Mouse (Mus musculus) spleen, adult 2 months (tissue): Measurements from ENCODE around the gene Srcap. TPM values are rescaled to one million over a fixed set of nuclear protein-coding genes. Genes with fewer than 3 reads are reported as not detected.

Experiments used
- DNase-seq, 2 experiments: peaks; one replicate each; pipeline versions ENCODE4 v3.0.0 to v3.0.0-alpha.2; 2012 to 2021; ENCODE audit warnings: low spot score in 2 of 2, low read depth in 1 of 2
- H3K27ac ChIP-seq: fragments of 200-500 bp; 2 replicates; pipeline ENCODE4 v1.5.1; 2012; ENCODE audit warnings: low read length, inconsistent platforms; ENCODE audit not compliant: insufficient read depth
- H3K27me3 ChIP-seq: fragments of 200-500 bp; 2 replicates; pipeline ENCODE4 v1.6.1; 2012; ENCODE audit warnings: mild to moderate bottlenecking, moderate library complexity, low read length, inconsistent platforms; ENCODE audit not compliant: control insufficient read depth, insufficient read depth
- H3K36me3 ChIP-seq: fragments of 200-500 bp; 2 replicates; pipeline ENCODE4 v1.6.1; 2012; ENCODE audit warnings: mild to moderate bottlenecking, low read length, inconsistent platforms; ENCODE audit not compliant: control insufficient read depth, insufficient read depth
- H3K4me1 ChIP-seq: fragments of 200-500 bp; 2 replicates; pipeline ENCODE4 v1.6.1; 2011; ENCODE audit warnings: inconsistent platforms; ENCODE audit not compliant: control insufficient read depth, insufficient read depth, insufficient read length
- H3K4me3 ChIP-seq: fragments of 200-500 bp; 2 replicates; pipeline ENCODE4 v1.5.1; 2011; ENCODE audit warnings: mild to moderate bottlenecking, inconsistent platforms; ENCODE audit not compliant: insufficient read depth, insufficient read length; ENCODE audit errors: extremely low read depth
- CTCF ChIP-seq: fragments of 200-500 bp; IDR thresholded peaks from 2 replicates; pipeline ENCODE4 v1.5.1; 2011; ENCODE audit warnings: mild to moderate bottlenecking, inconsistent platforms; ENCODE audit not compliant: insufficient read depth, insufficient read length, insufficient replicate concordance; ENCODE audit errors: extremely low read depth
- POLR2A ChIP-seq: fragments of 200-500 bp; IDR thresholded peaks from 2 replicates; pipeline ENCODE4 v1.6.1; 2011; ENCODE audit warnings: low read depth, low read length, inconsistent platforms
- WGBS: fragments of 180-500 bp; shearing (Covaris S2); methylation state at CpG from one replicate; pipeline ENCODE4 v1.1.7; 2018; 5-methylcytosine and 5-hydroxymethylcytosine counted together
- polyA plus RNA-seq: library from polyadenylated mRNA; depleted of rRNA; stranded (reverse); fragments of >200 nt; gene quantifications from 2 replicates; pipeline ENCODE4 v1.2.3, GENCODE M21; 2012

Gene Srcap
- polyA plus RNA-seq, 1 experiment, result 37.7 TPM

- WGBS, result under 1% methylated on average over 24 of the region's 25 CpGs
- DNase-seq, result peak in 1 of 2 experiments; percentile 51
- peaks cover 32% of the 10 kb centered on the region for H3K36me3 ChIP-seq
- H3K4me3 ChIP-seq, result peak overlapping the region; percentile 88
- TF ChIP-seq CTCF, result no peak
- TF ChIP-seq POLR2A, result no peak
- H3K27me3 ChIP-seq, result no peaks in the 10 kb centered on the region
- H3K27ac ChIP-seq, result peak overlapping the region; percentile 90
- peaks cover 7% of the 10 kb centered on the region; the same call in 1 of the 2 replicates for H3K4me1 ChIP-seq
These were observed 40.2 kb upstream of the Srcap start for GRCm38 (mm10) chr7:127471646-127472010.

GRCm38 (mm10) chr7:127472060-127472459 is 39.7 kb upstream of the Srcap start:
- TF ChIP-seq POLR2A (no peak), CTCF (no peak)
- peak overlapping the region; percentile 88 for H3K4me3 ChIP-seq
- peaks cover 31% of the 10 kb centered on the region for H3K36me3 ChIP-seq
- peak overlapping the region; percentile 90 for H3K27ac ChIP-seq
- no peak for DNase-seq
- H3K27me3 ChIP-seq, result no peaks in the 10 kb centered on the region
- 20% methylated on average over 7 of the region's 7 CpGs for WGBS
- peaks cover 7% of the 10 kb centered on the region; the same call in 1 of the 2 replicates for H3K4me1 ChIP-seq

GRCm38 (mm10) chr7:127473705-127474104 is 38.1 kb upstream of the Srcap start:
- Histone ChIP-seq H3K4me1 (peaks cover 7% of the 10 kb centered on the region; the same call in 1 of the 2 replicates), H3K27ac (no peak overlapping the region), H3K36me3 (peaks cover 29% of the 10 kb centered on the region), H3K27me3 (no peaks in the 10 kb centered on the region), H3K4me3 (no peak overlapping the region)
- TF ChIP-seq CTCF (no peak), POLR2A (no peak)
- DNase-seq, result no peak
- WGBS, result 95% methylated on average over 5 of the region's 5 CpGs

DNA sequence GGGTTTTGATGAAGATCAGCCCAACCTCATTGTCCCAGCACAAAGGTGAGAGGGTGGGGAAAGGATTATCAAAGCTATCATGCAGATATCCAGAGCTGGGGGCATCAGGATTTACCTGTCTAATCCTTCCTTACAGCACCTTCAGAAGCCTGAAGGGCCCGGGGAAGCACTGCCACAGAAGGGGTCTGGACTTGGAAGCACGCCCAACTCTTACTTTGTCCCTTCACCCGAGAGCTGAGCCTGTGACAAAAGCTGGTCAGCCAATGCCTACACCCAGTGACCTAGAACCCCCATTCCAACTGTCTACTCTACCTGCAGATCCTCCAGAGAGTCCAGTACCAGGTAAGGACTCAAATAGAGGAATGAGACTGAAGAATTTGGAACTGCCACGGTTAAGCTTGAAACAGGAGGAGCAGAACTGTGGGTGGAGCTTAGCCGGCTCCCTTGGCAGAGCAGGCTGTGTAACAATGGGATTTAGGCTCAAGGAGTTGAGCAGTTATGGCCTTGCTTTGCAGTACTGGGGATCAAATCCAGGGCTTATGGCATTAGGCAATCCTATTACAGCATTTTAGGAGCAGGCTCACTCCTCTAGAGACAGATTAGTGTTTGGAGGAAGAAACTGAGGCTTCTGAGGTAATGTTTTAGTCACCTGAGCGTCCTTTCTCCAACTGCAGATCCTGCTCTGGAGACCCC is 37.3 kb upstream of the Srcap start:
- TF ChIP-seq CTCF (no peak), POLR2A (no peak)
- Histone ChIP-seq H3K27me3 (no peaks in the 10 kb centered on the region), H3K27ac (no peak overlapping the region), H3K4me3 (no peak overlapping the region), H3K36me3 (peaks cover 29% of the 10 kb centered on the region), H3K4me1 (peaks cover 7% of the 10 kb centered on the region; the same call in 1 of the 2 replicates)
- no peak for DNase-seq
- WGBS, result 91% methylated on average over 6 of the region's 6 CpGs

DNA sequence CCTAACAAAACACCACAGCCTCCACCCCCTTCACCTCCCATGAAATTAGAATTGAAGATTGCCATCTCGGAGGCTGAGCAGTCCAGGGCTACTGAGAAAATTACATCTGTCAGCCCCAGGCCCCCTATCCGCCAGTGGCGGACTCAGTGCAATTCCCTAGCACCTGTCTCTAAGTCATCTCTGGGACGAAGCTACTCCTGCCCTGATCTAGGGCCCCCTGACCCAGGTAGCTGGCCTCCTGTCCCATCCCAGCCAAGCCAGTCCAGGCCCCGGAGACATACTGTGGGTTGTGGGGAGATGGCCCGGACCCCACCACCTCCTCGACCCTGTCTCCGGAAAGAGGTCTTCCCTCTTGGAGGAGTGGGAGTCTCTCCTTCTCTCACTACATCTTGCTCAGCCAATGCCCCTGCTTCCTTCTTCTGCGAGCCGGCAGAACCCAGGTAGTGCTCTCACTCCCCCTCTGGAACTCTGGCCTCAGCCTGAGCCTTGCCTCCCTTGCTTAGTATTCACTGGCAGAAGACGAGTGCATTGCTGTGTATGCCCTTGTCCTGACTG is 36.5 kb upstream of the Srcap start:
- TF ChIP-seq CTCF (no peak), POLR2A (no peak)
- no peak for DNase-seq
- Histone ChIP-seq H3K27me3 (no peaks in the 10 kb centered on the region), H3K27ac (no peak overlapping the region), H3K4me1 (peaks cover 4% of the 10 kb centered on the region; the same call in 1 of the 2 replicates), H3K36me3 (peaks cover 29% of the 10 kb centered on the region), H3K4me3 (no peak overlapping the region)
- 94% methylated on average over 11 of the region's 11 CpGs for WGBS

DNA sequence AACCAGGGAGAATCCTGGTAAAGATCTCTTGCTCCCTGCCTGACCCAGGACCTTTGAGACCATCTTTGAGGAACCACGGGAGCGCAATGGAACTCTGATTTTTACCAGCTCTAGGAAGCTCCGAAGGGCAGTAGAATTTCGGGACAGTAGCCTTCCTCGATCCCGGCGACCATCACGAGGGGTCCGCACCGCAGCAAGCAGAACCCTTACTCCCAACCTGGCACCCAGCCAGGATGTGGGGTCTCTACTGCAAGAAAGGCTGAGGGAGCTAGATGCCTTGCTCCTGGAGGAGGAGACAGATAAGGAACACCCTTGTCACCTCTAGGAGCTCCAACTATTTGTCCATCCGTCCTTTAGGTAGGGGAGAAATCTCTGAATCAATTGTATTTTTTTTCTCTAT is 35.4 kb upstream of the Srcap start:
- peaks cover 30% of the 10 kb centered on the region for H3K36me3 ChIP-seq
- H3K27ac ChIP-seq, result no peak overlapping the region
- no peak overlapping the region for H3K4me3 ChIP-seq
- 96% methylated on average over 11 of the region's 11 CpGs for WGBS
- no peaks in the 10 kb centered on the region for H3K27me3 ChIP-seq
- TF ChIP-seq POLR2A (no peak), CTCF (no peak)
- no peak for DNase-seq
- peaks cover 8% of the 10 kb centered on the region; the same call in 1 of the 2 replicates for H3K4me1 ChIP-seq

- Histone ChIP-seq H3K27me3 (no peaks in the 10 kb centered on the region), H3K27ac (no peak overlapping the region), H3K4me1 (peaks cover 8% of the 10 kb centered on the region; the same call in 1 of the 2 replicates), H3K4me3 (no peak overlapping the region), H3K36me3 (peaks cover 32% of the 10 kb centered on the region)
- no peak for TF ChIP-seq CTCF
- no peak for TF ChIP-seq POLR2A
- no peak for DNase-seq
- WGBS, result 74% methylated on average over 4 of the region's 4 CpGs
These were observed 34.9 kb upstream of the Srcap start for GRCm38 (mm10) chr7:127476855-127477254.
